Mouse (Mus musculus) subcutaneous adipose tissue, adult 2 months (tissue): ENCODE measurements around the gene Ttc9b. TPM values are rescaled to one million over a fixed set of nuclear protein-coding genes. Genes with fewer than 3 reads are reported as not detected.

Source experiments
- polyA plus RNA-seq: library from polyadenylated mRNA; depleted of rRNA; stranded (reverse); fragments of >200 nt; gene quantifications from 2 replicates; pipeline ENCODE4 v1.2.3, GENCODE M21; 2012; ENCODE audit warnings: low replicate concordance; rRNA removed

The Ttc9b gene
- not detected in 2 replicates for polyA plus RNA-seq

GRCm38 (mm10) chr7:27653681-27654437 is at the start of gene Ttc9b:
TSS of gene Ttc9b (plus strand) at chr7:27653915.

GRCm38 (mm10) chr7:27674522-27675221 is 21.0 kb downstream of the Ttc9b start, which contains the start of gene Map3k10:
TSS of gene Map3k10 (minus strand) at chr7:27674598.

GRCm38 (mm10) chr7:27688815-27689612 is 35.3 kb downstream of the Ttc9b start, which contains the start of gene Zfp607b:
TSS of gene Zfp607b (plus strand) at chr7:27689340.

Other genes starting within 250 kb of the Ttc9b start
- gene Sptbn4, start 206.2 kb upstream of the Ttc9b start, polyA plus RNA-seq, result 0.20 and 1.8 TPM in 2 replicates
- 102 and 175 TPM in 2 replicates for gene Blvrb, start 205.9 kb upstream of the Ttc9b start, polyA plus RNA-seq
- gene Sertad3, start 180.1 kb upstream of the Ttc9b start, polyA plus RNA-seq, result 13.2 and 20.4 TPM in 2 replicates
- 20.8 and 33.0 TPM in 2 replicates for gene Sertad1, start 167.0 kb upstream of the Ttc9b start, polyA plus RNA-seq
- gene Prx, start 154.6 kb upstream of the Ttc9b start, polyA plus RNA-seq, result 1.5 and 2.9 TPM in 2 replicates
- 0.66 and 1.7 TPM in 2 replicates for gene Hipk4, start 130.6 kb upstream of the Ttc9b start, polyA plus RNA-seq
- gene Pld3, start 100.7 kb upstream of the Ttc9b start, polyA plus RNA-seq, result 117 and 156 TPM in 2 replicates
- gene 2310022A10Rik, start 100.7 kb upstream of the Ttc9b start, polyA plus RNA-seq, result 17.1 and 28.1 TPM in 2 replicates
- 195 and 320 TPM in 2 replicates for gene Akt2, start 62.4 kb upstream of the Ttc9b start, polyA plus RNA-seq
- gene Map3k10, start 20.7 kb downstream of the Ttc9b start, polyA plus RNA-seq, result 25.4 and 35.7 TPM in 2 replicates
- 0.40 and 0.42 TPM in 2 replicates for gene Zfp607b, start 35.4 kb downstream of the Ttc9b start, polyA plus RNA-seq
- gene Zfp60, start 77.5 kb downstream of the Ttc9b start, polyA plus RNA-seq, result 1.8 and 3.2 TPM in 2 replicates
- 0.86 and 1.5 TPM in 2 replicates for gene Zfp626, start 153.3 kb downstream of the Ttc9b start, polyA plus RNA-seq
- gene Zfp59, start 184.7 kb downstream of the Ttc9b start, polyA plus RNA-seq, result 0.57 and 1.8 TPM in 2 replicates
- 0.97 and 1.5 TPM in 2 replicates for gene Zfp607a, start 203.6 kb downstream of the Ttc9b start, polyA plus RNA-seq